Mouse (Mus musculus) retina, postnatal 1 day (tissue): ENCODE results near the gene Gm36028.

Source experiments
- DNase-seq: peaks from one replicate; pipeline ENCODE4 v3.0.0-alpha.2; 2012

The Gm36028 gene

DNA sequence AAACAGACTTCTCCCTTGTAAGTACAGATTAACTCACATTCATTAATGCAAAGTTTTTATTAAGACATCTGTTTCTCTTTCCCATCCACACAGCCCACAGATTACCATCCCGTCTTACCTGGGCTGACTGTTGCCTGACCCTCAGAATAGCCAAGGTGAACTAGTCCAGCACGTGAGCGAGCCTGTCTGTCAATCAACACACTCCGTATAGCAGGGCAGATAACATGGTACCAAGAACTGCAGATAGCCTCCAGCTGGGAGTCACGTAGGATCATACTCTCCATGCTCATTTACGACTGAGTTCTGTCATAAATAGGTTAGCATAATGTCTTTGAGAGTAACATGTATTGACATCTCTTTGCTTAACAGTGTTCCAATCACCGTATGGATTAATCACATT is at the start of gene Gm36028:
Gm36028 (minus strand) TSS at position 118 of the 400 bp plus-strand sequence.
- DNase-seq = no peak

- no peak for DNase-seq
Observed at GRCm38 (mm10) chr16:37906456-37906855, 45.5 kb upstream of the Gm36028 start.

- no peak for DNase-seq
Observed at GRCm38 (mm10) chr16:37901318-37901717, 40.4 kb upstream of the Gm36028 start.

DNA sequence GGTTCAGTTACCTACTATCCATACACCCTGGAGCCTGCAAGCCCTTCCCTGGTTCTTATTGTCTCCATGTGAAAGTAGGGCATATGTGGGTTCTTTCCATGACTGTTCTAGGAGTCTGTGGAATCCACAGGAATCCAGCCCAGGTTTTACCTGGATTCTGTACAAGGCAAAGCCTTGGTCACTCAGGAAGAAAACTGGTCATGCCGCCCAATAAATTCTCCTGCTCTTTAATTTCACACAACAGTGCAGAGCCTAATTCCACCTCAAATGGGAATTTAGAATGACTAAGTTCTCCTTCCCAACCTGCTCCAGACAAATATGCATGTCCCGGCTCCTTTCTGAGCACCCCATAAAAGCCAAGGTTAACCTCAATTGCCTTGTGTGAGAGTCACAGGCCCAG is 38.4 kb upstream of the Gm36028 start:
- peak; percentile 59 for DNase-seq

GRCm38 (mm10) chr16:37898790-37899189 is 37.8 kb upstream of the Gm36028 start:
- DNase-seq = no peak

- no peak for DNase-seq
Observed at GRCm38 (mm10) chr16:37893942-37894341, 33.0 kb upstream of the Gm36028 start.

DNA sequence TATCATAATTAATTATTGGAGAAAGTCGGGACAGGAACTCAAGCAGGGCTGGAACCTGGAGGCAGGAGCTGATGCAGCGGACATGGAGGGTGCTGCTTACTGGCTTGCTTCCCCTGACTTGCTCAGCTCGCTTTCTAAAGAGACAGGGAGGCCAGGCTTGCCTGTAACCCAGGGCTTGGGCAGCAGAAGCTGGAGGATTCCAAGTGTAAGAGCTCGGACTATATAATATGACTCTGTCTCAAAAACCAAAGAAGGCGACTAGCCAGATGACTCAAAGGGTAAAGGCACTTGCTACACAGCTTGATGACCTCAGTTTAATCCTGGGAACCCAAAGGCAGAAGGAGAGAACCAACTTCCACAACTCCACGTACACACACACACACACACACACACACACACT is 32.4 kb upstream of the Gm36028 start:
- DNase-seq = no peak

- DNase-seq = peak; percentile 59
Observed at GRCm38 (mm10) chr16:37892667-37893066, 31.7 kb upstream of the Gm36028 start.

- DNase-seq = no peak
Observed at GRCm38 (mm10) chr16:37888986-37889385, 28.0 kb upstream of the Gm36028 start.

DNA sequence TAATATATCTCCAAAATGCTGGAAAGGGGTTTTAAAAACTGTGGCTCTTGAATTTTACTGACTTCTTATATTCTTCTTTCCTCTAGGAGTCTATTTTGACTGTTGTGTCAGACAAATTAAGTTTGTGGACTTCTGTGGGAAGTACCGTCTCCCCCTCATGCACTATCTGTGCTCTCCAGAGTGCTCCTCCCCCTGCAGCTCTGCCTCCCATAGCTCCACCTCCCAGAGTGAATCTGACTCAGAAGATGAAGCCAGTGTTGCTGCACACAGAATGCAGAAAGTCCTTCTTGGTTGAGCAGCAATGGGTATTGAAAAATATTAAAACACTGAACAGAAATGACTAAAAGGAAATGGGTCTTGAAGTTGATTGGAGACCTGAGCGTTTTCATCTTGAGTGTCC is 20.2 kb upstream of the Gm36028 start:
- DNase-seq = no peak

GRCm38 (mm10) chr16:37879750-37880419 is 18.9 kb upstream of the Gm36028 start:
- no peak for DNase-seq

DNA sequence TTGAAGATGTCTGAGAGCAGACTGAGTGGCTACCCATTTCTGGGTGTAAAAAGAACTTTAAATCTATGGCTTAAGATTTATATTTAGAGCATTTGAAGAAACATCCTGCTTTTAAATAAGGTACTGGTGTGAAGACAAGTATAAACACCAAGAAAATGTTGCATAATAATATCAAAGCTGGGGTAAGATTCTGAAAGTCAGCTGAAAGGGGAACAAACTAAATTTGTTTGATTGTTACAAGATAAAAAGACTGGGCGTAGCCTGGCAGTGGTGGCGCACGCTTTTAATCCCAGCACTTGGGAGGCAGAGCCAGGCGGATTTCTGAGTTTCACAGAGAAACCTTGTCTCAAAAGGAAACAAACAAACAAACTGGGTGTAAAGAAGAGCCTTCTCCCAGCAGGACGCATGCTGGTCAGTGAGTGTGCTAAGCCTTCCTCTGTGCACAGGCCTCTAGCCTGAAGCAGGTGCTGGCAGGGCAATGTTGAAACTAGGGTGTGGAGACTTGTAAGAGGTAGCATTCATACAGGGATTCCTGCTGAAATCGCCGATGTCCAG is 18.1 kb upstream of the Gm36028 start:
- no peak for DNase-seq

DNA sequence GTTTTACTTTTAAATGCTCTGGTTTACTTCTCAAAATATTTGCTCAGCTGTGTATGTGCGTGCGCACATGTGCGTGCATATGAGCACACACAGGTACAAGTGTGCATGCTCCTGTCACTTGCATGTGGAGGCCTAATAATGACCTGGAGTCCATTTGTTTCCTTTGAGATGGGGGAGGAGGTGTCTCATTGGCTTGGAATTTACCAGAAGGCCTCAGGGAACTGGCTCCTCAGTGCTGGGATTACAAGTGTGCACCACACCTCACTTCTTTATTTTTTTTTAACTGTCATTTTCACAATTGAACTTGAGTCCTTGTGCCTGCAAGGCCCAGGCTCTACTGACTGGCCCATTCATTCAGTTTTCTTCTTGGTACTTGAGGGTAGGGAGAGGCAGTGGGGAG is 16.5 kb upstream of the Gm36028 start:
- DNase-seq = no peak

- no peak for DNase-seq
Observed at GRCm38 (mm10) chr16:37874501-37875235, 13.7 kb upstream of the Gm36028 start.

DNA sequence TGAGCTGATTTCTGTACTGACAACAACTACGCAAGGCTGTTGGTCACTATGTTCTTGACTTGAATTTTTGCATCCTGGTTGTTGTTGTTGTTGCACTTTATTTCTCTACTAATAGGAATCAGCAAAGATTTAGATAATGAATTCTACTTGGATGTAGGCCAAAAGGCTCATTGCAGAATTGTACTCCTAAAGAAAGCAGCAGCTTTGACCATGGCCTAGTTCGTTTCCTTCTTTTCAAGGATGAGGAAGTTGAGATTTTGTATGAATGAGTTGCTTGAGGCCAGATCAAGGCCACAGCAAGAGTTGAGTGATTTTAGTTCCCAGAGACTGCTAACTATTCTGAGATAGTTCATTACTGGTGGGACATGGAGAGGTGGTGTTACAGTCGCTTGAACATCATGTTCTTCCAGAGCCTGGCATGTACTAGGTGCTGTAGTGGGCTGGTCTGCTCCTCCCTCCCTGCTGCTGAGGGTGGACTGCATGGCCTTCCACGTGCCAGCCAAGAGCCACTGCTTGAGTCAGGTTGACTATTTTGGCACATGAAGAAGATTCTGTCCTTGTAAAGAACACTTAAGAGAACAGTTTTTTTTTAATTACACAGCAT is 10.3 kb upstream of the Gm36028 start:
- DNase-seq = no peak

- DNase-seq = peak; percentile 35
Observed at GRCm38 (mm10) chr16:37869470-37870231, 8.7 kb upstream of the Gm36028 start.

- peak; percentile 63 for DNase-seq
Observed at GRCm38 (mm10) chr16:37868506-37869469, 7.8 kb upstream of the Gm36028 start.

DNA sequence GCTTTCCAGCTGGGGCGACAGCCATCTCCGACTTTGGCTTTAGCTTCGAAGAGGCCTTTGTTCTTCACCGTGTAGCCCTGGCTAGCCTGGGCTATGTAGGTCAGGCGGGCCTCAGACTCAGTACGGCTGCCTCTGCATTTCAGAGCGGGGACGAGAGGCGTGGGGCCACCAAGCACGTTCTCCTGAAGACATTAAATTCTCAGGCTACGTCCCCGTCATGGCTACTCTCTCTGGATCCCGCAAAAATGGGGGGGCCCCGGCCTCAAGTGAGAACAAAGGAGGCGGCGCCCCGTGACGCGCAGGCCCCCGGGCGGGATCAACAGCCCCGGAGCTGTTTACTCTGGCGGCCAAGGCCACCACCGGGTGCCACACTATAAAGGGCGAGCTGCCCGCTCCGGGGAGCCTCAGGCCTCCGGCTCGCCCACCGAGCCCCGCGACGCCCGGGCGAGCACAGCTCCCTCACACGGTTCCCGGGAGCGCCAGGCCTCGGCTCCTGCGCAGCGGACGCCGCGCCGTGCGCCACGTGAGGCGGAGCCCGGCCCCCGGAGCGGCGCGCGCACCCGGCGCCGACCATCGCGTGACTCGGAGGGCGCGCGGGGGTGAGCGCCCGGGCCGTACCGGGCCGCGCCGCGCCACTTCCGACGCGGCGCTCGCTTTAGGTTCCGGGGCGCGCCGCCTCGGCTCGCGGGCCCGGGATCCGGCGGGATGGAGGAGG is 7.0 kb upstream of the Gm36028 start, which contains the start of gene Lrrc58:
Lrrc58 (plus strand) TSS at position 599 of the 715 bp plus-strand sequence.
- DNase-seq = peak; percentile 92

DNA sequence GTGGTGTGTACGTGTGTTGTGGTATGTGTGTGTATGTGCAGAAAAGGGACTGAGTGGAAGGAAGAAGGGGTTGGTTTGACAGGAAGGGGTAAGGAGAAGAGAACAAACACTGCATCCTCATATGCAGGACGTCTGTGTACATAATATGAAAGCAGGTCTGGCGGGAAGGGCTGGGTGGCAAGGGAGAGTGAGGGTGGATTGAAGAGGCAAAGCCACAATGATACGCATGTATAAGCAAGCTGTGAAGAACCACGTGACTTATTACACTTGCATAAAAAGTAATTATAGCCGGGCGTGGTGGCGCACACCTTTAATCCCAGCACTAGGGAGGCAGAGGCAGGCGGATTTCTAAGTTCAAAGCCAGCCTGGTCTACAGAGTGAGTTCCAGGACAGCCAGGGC is 4.9 kb upstream of the Gm36028 start:
- no peak for DNase-seq

GRCm38 (mm10) chr16:37863876-37864275 is 2.9 kb upstream of the Gm36028 start:
- no peak for DNase-seq

GRCm38 (mm10) chr16:37860213-37860612 is 733 bp downstream of the Gm36028 start:
- no peak for DNase-seq
